Mouse (Mus musculus) cerebellum, adult 18-20 months (tissue): Measurements from ENCODE around the gene Rsrc2.

ENCODE experiments used
- DNase-seq, 2 experiments: peaks; one replicate each; pipeline ENCODE4 v3.0.0; 2021

Gene Rsrc2

DNA sequence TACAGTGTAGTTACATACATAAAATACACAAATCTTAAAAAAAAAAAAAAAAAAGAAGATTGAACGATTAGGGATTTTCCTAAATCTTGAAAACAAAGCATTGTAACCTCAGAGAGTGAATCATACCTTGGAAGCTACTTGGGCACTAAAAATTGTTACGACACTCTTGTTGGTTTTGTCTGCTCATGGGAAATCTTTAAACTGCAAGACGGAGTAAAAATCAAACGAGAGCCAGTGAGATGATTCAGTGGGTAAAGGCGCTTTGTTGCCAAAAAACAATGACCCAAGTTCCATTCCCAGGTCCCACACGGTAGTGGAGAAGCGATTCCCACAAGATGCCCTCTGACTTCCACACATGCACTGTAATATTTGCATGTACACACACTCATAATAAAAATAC is 53.0 kb downstream of the Rsrc2 start:
- DNase-seq: no peak

DNA sequence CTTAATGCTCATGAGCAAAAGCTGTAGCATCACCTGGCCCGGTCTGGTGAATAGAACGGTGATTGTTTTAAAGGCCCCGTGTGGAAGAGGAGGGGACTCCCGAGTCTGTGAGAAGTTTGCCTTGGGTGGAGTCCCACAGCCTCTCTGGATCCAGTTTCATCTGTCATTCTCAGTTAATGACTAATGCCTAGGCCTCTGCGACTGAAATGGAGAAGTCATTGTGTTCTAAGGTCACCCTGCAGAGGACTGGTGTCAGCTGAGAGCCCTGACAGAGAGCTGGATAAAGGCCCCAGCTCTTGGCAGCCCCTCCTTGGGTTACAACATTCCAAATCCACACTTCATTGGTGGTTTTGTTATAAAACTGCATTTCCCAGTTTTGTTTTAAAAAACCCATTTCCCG is 54.7 kb downstream of the Rsrc2 start:
- no peak for DNase-seq

- DNase-seq: peak; percentile 74 to 86
These were observed 64.7 kb downstream of the Rsrc2 start, which contains the start of gene Clip1 for GRCm38 (mm10) chr5:123684221-123685144. Gene Clip1, minus strand, starts transcription at chr5:123684618.

- DNase-seq: peak; percentile 68 to 82
These were observed 65.6 kb downstream of the Rsrc2 start for GRCm38 (mm10) chr5:123683377-123684220.

- DNase-seq: peak in 1 of 2 experiments; percentile 71
These were observed 66.2 kb downstream of the Rsrc2 start for GRCm38 (mm10) chr5:123683043-123683376.

- DNase-seq: no peak
These were observed 66.8 kb downstream of the Rsrc2 start for GRCm38 (mm10) chr5:123682372-123682771.

DNA sequence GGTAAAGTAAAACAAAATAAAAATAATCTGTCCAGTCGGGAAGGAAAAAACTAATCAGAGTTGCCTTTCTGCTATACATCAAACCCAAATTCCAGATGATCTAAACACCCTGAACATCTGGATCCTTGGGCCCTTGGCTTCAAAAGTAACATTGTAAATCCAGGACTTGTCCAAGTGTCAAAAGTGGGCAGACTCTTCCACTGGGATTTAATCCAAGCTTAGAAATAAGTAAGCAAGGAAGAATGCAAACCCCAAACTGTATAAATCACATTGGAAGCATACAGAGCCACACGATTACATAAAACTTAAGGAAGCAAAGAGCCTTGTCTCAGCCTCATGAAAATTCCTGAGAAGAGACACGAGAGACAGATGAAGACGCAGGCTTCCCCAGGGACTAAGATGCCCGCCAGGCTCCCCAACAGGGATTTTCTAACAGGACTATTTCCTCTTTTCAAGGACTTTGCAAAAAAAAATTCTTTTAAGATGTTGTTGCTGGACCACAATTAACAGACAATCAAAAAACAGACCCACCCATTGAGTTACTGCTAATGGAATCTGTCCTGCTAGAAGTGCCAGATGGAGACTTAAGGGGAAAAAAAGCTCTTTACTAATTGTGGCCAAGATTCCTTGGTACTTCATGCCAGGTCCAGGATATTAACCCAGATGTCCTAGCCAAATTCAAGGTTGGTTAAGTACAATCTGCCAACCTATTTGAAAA is 69.5 kb downstream of the Rsrc2 start:
- DNase-seq: peak; percentile 52 to 58

GRCm38 (mm10) chr5:123679106-123679505 is 70.1 kb downstream of the Rsrc2 start:
- no peak for DNase-seq
